Mouse (Mus musculus) olfactory bulb, adult 2 months (tissue): Measurements from ENCODE around the gene Gm20518.
A peak's percentile ranks its signal among the peaks of the same experiment; 100 is the strongest.

Experiments
- CTCF ChIP-seq: fragments of 200-500 bp; IDR thresholded peaks from 2 replicates; pipeline ENCODE4 v1.5.1; 2012; ENCODE audit warnings: low read depth, mild to moderate bottlenecking, low read length, moderate library complexity; ENCODE audit not compliant: insufficient read depth
- POLR2A ChIP-seq: fragments of 200-500 bp; IDR thresholded peaks from 2 replicates; pipeline ENCODE4 v1.6.1; 2012; ENCODE audit warnings: mild to moderate bottlenecking, low read depth, low read length, moderate library complexity; ENCODE audit not compliant: insufficient read depth

DNA sequence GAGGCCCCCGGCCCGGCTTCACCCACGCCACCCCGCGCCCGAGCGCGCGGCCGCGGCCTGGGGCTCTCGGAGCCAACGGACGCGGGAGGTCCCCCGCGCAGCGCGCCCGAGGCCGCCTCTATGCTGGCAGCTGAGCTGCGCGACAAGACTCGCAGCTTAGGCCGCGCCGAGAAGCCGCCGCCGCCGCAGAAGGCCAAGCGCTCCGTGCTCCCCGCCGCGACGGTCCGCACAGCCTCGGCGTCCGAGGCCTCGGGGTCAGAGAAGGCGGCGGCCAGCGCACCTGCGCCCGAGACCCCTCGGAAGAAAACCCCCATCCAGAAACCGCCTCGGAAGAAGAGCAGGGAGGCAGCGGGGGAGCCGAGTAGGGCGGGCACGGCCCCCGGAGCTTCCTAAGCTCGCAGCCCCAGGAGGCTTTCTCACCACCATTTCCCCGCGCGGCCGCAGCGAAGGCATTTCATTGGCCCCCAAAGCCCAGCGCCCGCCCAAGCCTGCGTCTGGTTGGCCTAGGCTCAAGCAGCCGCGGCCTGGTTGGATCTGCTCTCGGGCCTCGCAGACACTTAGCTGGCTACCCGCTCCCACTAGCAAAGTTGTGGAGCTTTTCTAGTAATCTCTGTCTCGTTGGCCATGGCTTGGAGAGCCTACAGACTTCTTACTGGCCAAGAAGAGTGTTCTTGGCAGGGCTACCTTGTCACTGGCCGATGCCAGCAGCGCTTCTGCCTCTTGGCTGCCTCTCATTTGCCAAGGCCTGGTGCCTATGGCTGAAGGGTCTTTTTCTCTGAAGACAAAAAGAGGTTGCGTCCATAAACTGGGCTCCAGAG lies 84.1 kb downstream of the Gm20518 start:
- TF ChIP-seq CTCF (no peak), POLR2A (peak; percentile 80; the same call in 1 of the 2 replicates)
